Mouse (Mus musculus) heart, adult 11 months (tissue): ENCODE measurements around the gene Tmem120b.

Experiments
- DNase-seq: peaks from one replicate; pipeline ENCODE4 v3.0.0; 2022

The Tmem120b gene

GRCm38 (mm10) chr5:123142161-123143157, 74.2 kb downstream of the Tmem120b start, which contains the start of gene Setd1b:
TSS of gene Setd1b (plus strand) at chr5:123142193.
- DNase-seq, result peak; percentile 97

GRCm38 (mm10) chr5:123143251-123143970, 75.2 kb downstream of the Tmem120b start:
- peak; percentile 96 for DNase-seq

- DNase-seq, result peak; percentile 94
These were observed 75.9 kb downstream of the Tmem120b start for GRCm38 (mm10) chr5:123143971-123144745.

GRCm38 (mm10) chr5:123144746-123145590, 76.8 kb downstream of the Tmem120b start:
- peak; percentile 92 for DNase-seq

GRCm38 (mm10) chr5:123146357-123146756, 78.1 kb downstream of the Tmem120b start:
- peak; percentile 90 for DNase-seq

- DNase-seq, result peak; percentile 92
These were observed 79.4 kb downstream of the Tmem120b start for GRCm38 (mm10) chr5:123147569-123147968.

GRCm38 (mm10) chr5:123148073-123148722, 80.0 kb downstream of the Tmem120b start:
- DNase-seq, result peak; percentile 92

GRCm38 (mm10) chr5:123149451-123150400, 81.5 kb downstream of the Tmem120b start:
- DNase-seq, result peak; percentile 98

GRCm38 (mm10) chr5:123150641-123151040, 82.4 kb downstream of the Tmem120b start:
- DNase-seq, result peak; percentile 92

GRCm38 (mm10) chr5:123151077-123151476, 82.9 kb downstream of the Tmem120b start:
- peak; percentile 98 for DNase-seq

GRCm38 (mm10) chr5:123151707-123152362, 83.6 kb downstream of the Tmem120b start:
- peak; percentile 92 for DNase-seq

- DNase-seq, result no peak
These were observed 84.7 kb downstream of the Tmem120b start for GRCm38 (mm10) chr5:123152901-123153300.

- DNase-seq, result peak; percentile 96
These were observed 87.2 kb downstream of the Tmem120b start for GRCm38 (mm10) chr5:123155425-123155824.

GRCm38 (mm10) chr5:123156763-123157162, 88.5 kb downstream of the Tmem120b start:
- DNase-seq, result no peak

- DNase-seq, result no peak
These were observed 89.8 kb downstream of the Tmem120b start for GRCm38 (mm10) chr5:123157972-123158371.

GRCm38 (mm10) chr5:123159446-123159845, 91.2 kb downstream of the Tmem120b start:
- DNase-seq, result no peak

GRCm38 (mm10) chr5:123159866-123160265, 91.7 kb downstream of the Tmem120b start:
- peak; percentile 90 for DNase-seq

- no peak for DNase-seq
These were observed 92.1 kb downstream of the Tmem120b start for GRCm38 (mm10) chr5:123160341-123160740.

- no peak for DNase-seq
These were observed 94.7 kb downstream of the Tmem120b start for GRCm38 (mm10) chr5:123162942-123163341.
